Mouse (Mus musculus): ENCODE measurements around the gene Phactr2. TPM values are rescaled to one million over a fixed set of nuclear protein-coding genes. Genes with fewer than 3 reads are reported as not detected.
A peak's percentile ranks its signal among the peaks of the same experiment; 100 is the strongest.

Gene Phactr2
- polyA plus RNA-seq, 1 experiment from 2014 or later = 7.0 TPM

DNA sequence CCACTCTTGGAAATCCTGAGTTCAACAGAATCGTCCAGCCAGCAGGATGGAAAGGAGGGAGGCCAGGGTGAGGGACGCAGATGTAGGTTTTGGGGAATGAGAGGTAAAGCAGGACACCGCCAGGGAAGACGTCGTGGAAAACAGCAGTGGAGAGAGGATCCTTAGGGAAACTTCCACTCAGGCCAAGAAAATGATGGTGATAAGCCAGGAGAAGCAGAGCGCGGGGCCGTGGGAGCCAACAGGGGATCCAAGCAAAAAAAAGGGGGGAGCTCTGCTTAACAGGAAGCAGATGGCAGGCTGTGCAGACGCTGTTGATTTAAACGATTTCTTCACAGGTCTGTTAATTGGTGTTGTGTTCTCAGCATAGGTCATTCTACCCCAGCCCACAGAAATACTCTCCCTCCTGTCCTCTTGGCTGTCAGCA is 301.4 kb downstream of the Phactr2 start:
- Histone ChIP-seq H3K4me2 (ENCODE audit: low read length) (no peak overlapping the region), H3K9ac (ENCODE audit: low read depth, low read length) (no peak overlapping the region), H3K4me1 (ENCODE audit: control insufficient read depth, insufficient read depth, low read length) (no peaks in the 10 kb centered on the region), H3K27me3 (ENCODE audit: control insufficient read depth, insufficient read depth, low read depth, low read length) (no peaks in the 10 kb centered on the region), H3K9me3 (replicated peaks; ENCODE audit: control insufficient read depth, low read length, poor library complexity, severe bottlenecking) (no peaks in the 10 kb centered on the region), H3K27ac (ENCODE audit: low read length) (no peak overlapping the region), H3K36me3 (ENCODE audit: control insufficient read depth, insufficient read depth, low read length) (peaks cover 10% of the 10 kb centered on the region), H3K4me3 (ENCODE audit: low read depth, low read length) (no peak overlapping the region)
- WGBS = 71% methylated on average over 10 of the region's 10 CpGs
- no peak for ATAC-seq

- no peak overlapping the region for H3K4me3 ChIP-seq (ENCODE audit: low read depth, low read length)
- no peaks in the 10 kb centered on the region for H3K9me3 ChIP-seq (replicated peaks; ENCODE audit: control insufficient read depth, low read length, poor library complexity, severe bottlenecking)
- H3K27me3 ChIP-seq (ENCODE audit: control insufficient read depth, insufficient read depth, low read depth, low read length) = no peaks in the 10 kb centered on the region
- H3K4me2 ChIP-seq (ENCODE audit: low read length) = no peak overlapping the region
- no peaks in the 10 kb centered on the region for H3K36me3 ChIP-seq (ENCODE audit: control insufficient read depth, insufficient read depth, low read length)
- no peak overlapping the region for H3K9ac ChIP-seq (ENCODE audit: low read depth, low read length)
- H3K4me1 ChIP-seq (ENCODE audit: control insufficient read depth, insufficient read depth, low read length) = no peaks in the 10 kb centered on the region
- no peak overlapping the region for H3K27ac ChIP-seq (ENCODE audit: low read length)
- ATAC-seq = no peak
- 70% methylated on average over 2 of the region's 2 CpGs for WGBS
Observed at GRCm38 (mm10) chr10:13171461-13171860, 302.8 kb downstream of the Phactr2 start.

DNA sequence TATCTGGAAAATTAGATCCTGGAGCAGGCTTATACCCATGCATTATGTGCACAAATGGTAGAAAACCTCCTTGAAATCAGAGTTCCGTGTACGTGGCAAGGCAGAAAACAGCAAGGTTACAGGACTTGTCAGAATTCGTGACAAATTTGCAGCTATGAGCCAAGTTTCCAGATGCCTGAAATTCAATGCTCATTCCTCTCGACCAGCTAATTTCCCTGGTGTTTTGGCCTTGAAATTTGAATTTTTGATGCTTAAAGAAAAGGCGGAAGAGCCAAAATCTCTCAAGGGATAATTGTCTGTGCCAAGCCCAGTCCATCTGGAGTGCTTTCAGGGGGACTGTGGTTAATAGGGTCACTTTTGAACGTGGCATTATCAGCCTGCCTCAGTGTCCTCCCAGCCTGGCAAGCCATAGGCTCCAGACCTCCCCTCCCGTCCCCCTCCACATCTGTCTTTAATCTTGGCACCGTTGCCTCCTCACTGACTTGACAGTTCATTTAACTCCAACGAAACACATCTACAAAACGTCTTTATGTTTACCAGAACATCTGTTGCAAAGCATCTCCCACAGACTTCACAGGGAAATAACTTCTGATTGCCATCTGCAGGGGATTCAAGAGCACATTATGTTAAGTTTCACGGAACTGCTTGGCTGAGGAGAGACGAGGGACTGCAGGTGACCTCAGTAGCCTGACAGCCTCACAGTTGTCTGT is 303.3 kb downstream of the Phactr2 start:
- no peaks in the 10 kb centered on the region for H3K27me3 ChIP-seq (ENCODE audit: control insufficient read depth, insufficient read depth, low read depth, low read length)
- no peak overlapping the region for H3K4me2 ChIP-seq (ENCODE audit: low read length)
- no peaks in the 10 kb centered on the region for H3K36me3 ChIP-seq (ENCODE audit: control insufficient read depth, insufficient read depth, low read length)
- no peak overlapping the region for H3K4me3 ChIP-seq (ENCODE audit: low read depth, low read length)
- 0 out of 2 replicates have a peak, but pooled peaks have one; percentile 48 for ATAC-seq
- H3K27ac ChIP-seq (ENCODE audit: low read length) = no peak overlapping the region
- 39% methylated on average over 12 of the region's 12 CpGs for WGBS
- no peak overlapping the region for H3K9ac ChIP-seq (ENCODE audit: low read depth, low read length)
- no peaks in the 10 kb centered on the region for H3K9me3 ChIP-seq (replicated peaks; ENCODE audit: control insufficient read depth, low read length, poor library complexity, severe bottlenecking)
- H3K4me1 ChIP-seq (ENCODE audit: control insufficient read depth, insufficient read depth, low read length) = no peaks in the 10 kb centered on the region

DNA sequence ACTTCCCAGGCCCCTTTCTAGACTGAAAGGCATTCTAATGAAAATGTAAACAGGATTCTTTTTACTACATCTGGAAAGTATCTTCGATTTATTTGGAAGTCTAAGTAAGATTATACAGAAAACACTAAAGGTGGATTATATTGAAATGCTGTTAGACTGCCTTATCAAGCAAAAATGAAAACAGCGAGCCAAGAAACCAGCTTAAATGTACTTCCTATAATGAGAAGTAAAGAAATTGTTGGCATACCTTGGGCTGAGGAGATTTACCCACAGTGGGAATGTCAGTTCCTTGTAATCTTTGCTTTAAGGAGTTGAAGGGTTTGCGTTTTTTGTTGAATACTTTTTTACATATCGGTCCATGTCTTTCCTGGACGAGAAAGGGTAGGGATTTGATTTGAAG is 305.8 kb downstream of the Phactr2 start:
- Histone ChIP-seq H3K4me2 (ENCODE audit: low read length) (no peak overlapping the region), H3K9me3 (replicated peaks; ENCODE audit: control insufficient read depth, low read length, poor library complexity, severe bottlenecking) (0 out of 2 replicates have a peak, but pooled peaks cover 3% of the 10 kb centered on the region), H3K9ac (ENCODE audit: low read depth, low read length) (no peak overlapping the region), H3K27me3 (ENCODE audit: control insufficient read depth, insufficient read depth, low read depth, low read length) (no peaks in the 10 kb centered on the region), H3K36me3 (ENCODE audit: control insufficient read depth, insufficient read depth, low read length) (no peaks in the 10 kb centered on the region), H3K4me3 (ENCODE audit: low read depth, low read length) (no peak overlapping the region), H3K27ac (ENCODE audit: low read length) (no peak overlapping the region), H3K4me1 (ENCODE audit: control insufficient read depth, insufficient read depth, low read length) (no peaks in the 10 kb centered on the region)
- WGBS = 82% methylated on average over 5 of the region's 5 CpGs
- ATAC-seq = no peak

DNA sequence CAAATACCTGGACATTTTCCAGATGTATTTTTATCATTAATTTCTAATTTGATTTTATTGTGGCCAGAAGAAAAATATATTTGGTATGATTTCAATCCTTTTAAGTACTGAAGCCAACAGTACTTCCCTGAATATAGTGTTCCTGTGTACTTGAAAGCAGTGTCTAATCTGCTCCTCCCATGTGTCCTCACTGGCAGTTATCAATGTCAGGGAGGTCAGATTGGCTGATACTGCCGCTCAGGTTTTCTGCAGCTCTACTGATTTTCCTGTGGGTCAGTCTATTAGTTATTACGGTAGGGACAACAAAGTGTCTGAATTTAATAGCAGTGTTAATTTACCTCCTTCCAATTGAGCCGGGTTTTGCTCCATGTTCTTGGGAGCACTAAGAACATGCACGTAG is 312.2 kb downstream of the Phactr2 start:
- H3K4me1 ChIP-seq (ENCODE audit: control insufficient read depth, insufficient read depth, low read length) = no peaks in the 10 kb centered on the region
- no peak overlapping the region for H3K4me2 ChIP-seq (ENCODE audit: low read length)
- WGBS = 81% methylated on average over 4 of the region's 4 CpGs
- no peak overlapping the region for H3K4me3 ChIP-seq (ENCODE audit: low read depth, low read length)
- H3K27me3 ChIP-seq (ENCODE audit: control insufficient read depth, insufficient read depth, low read depth, low read length) = no peaks in the 10 kb centered on the region
- H3K9ac ChIP-seq (ENCODE audit: low read depth, low read length) = no peak overlapping the region
- H3K36me3 ChIP-seq (ENCODE audit: control insufficient read depth, insufficient read depth, low read length) = no peaks in the 10 kb centered on the region
- no peak overlapping the region for H3K27ac ChIP-seq (ENCODE audit: low read length)
- 0 out of 2 replicates have a peak, but pooled peaks cover 3% of the 10 kb centered on the region for H3K9me3 ChIP-seq (replicated peaks; ENCODE audit: control insufficient read depth, low read length, poor library complexity, severe bottlenecking)
- ATAC-seq = no peak

DNA sequence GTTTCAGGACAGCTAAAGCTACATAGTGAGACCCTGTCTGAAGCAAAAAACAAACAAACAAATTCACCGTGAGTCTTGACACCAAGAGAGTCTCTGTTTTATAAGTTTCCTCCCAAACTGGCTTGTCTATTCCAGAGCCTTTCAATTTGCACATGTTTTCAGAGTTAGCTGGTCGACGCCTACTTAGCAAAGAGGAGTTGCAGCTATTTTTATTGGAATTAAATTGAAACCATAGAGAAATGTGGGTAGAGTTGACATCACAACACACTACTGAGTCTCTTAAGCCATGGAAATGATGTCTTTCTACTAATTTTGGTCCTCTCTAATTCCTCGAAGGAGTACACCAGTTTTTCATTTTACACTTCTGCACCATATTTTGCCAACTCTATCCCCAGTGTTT is 313.3 kb downstream of the Phactr2 start:
- H3K4me3 ChIP-seq (ENCODE audit: low read depth, low read length) = no peak overlapping the region
- H3K4me2 ChIP-seq (ENCODE audit: low read length) = no peak overlapping the region
- H3K9me3 ChIP-seq (replicated peaks; ENCODE audit: control insufficient read depth, low read length, poor library complexity, severe bottlenecking) = 0 out of 2 replicates have a peak, but pooled peaks cover 3% of the 10 kb centered on the region
- no peak overlapping the region for H3K27ac ChIP-seq (ENCODE audit: low read length)
- H3K27me3 ChIP-seq (ENCODE audit: control insufficient read depth, insufficient read depth, low read depth, low read length) = no peaks in the 10 kb centered on the region
- no peaks in the 10 kb centered on the region for H3K4me1 ChIP-seq (ENCODE audit: control insufficient read depth, insufficient read depth, low read length)
- ATAC-seq = no peak
- no peaks in the 10 kb centered on the region for H3K36me3 ChIP-seq (ENCODE audit: control insufficient read depth, insufficient read depth, low read length)
- H3K9ac ChIP-seq (ENCODE audit: low read depth, low read length) = no peak overlapping the region
- 94% methylated on average over 4 of the region's 4 CpGs for WGBS

Other genes starting within 250 kb of the Phactr2 start
- gene Fuca2, start 25.1 kb upstream of the Phactr2 start, polyA plus RNA-seq (2015; fragmentation: Nextera tagmentation; extraction: Ambion mirVana) = 45.7 and 55.2 TPM in 2 replicates
- gene Adat2, start 78.5 kb upstream of the Phactr2 start, polyA plus RNA-seq (2015; fragmentation: Nextera tagmentation; extraction: Ambion mirVana) = 1.1 and 1.4 TPM in 2 replicates
- gene Pex3, start 78.7 kb upstream of the Phactr2 start, polyA plus RNA-seq (2015; fragmentation: Nextera tagmentation; extraction: Ambion mirVana) = 29.5 and 34.2 TPM in 2 replicates

Measured in midbrain, embryonic 16.5 days (tissue).